Mouse (Mus musculus) frontal cortex, postnatal 14 days (tissue): Measurements from ENCODE around the gene Dusp14.
A peak's percentile ranks its signal among the peaks of the same experiment; 100 is the strongest.

Source experiments
- DNase-seq, 2 experiments: peaks; one replicate each; pipeline ENCODE4 v3.0.0; 2022; ENCODE audit warnings: low spot score in 2 of 2

Gene Dusp14

DNA sequence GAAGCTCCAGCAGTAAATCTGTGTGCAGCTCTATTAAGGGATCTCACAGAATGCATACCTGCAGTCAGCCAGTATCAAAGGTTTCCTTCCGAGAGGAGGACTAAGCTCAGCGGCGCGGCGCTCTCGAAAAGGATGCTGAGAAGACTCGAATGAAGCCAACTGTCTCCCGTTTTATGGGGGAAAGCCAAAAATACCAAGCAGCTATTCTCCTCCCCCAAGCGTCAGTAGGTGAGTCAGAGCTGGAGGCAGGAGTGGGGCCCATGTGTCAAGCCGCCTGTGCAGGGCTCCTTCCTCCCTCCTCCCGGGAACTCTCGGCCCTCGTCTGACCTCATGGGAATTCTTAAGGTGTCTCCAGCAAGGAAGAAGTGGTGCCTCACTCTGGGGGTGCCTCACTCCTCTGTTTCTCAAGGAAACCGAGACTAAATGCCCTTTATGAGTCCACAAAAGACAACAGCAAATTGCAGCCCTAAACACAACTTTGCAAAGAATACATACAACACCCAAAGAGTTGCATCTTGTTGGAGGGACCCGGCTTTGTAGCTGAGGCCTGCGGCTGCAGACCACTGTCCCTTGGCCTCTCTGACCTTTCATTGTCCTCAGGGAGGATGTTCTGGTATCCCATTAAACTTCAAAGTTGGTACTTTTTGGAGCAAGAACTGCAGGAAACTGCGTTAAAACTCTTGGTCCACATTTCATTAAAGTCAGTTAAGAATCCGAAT, 2.0 kb downstream of the Dusp14 start:
- DNase-seq = peak; percentile 46 to 59

DNA sequence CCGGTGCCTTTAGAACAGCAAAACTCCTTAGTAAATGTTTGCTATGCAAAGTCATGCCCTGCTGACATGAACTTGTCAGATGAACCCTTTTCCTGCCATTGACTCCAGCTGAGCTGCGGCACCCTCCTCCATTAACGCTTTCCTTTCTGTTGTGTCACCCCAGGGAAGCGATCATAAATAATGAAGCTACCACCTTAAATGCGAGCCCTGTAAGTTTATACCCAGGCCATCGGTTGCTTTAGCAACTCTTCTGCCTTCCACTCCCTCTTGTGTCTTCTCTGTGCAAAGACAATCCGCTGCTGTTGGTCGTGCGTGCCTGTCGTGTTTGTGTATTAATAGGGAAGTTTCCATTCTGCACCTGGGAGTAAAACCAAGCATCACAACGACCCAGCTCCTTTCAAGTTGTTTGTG, 3.0 kb downstream of the Dusp14 start:
- no peak for DNase-seq

DNA sequence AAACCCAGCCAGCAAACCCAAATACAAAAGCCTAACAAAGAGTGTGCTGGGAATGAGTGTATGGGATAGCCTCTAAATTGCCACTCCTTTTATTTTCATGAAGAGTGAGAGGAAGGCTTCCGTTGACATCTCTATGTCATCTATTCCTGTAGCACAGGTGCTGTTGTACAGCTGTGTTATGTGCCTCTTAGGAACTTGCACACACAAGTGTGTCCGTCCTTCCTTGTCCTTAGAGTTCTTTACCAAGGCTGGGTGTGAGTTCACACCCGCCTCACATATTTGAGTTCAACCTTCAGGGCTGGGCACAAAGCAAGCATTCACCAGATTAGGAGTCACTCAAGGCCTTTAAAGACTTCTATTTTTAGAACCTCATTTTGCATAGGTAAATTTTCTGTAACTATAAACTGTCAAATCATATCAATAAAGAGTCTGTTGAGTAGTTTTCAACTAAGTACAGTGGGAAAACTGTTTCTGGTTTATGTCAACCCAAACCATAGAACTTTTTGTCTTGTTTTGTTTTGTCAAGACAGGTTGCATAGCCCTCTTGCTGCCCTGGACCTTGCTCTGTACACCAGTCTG, 5.3 kb downstream of the Dusp14 start:
- DNase-seq = no peak

DNA sequence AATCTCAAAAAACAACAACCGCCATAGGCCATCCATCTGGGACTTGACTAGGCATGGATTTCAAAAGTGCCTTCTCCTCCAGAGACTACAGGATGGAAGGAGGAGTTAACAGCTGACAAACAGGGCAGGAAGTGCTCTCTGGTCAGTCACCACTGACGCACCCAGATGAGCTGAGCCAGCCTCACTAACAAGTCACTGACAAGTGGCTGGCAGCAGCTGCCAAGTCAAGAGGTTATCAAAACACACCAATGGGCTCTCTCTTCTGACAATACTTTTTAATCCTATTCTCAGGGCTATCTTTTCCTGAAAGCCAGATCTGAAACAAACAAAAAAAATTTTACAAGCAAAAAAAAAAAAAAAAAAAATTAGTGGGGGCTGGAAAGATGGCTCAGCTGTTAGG, 6.3 kb downstream of the Dusp14 start:
- no peak for DNase-seq

DNA sequence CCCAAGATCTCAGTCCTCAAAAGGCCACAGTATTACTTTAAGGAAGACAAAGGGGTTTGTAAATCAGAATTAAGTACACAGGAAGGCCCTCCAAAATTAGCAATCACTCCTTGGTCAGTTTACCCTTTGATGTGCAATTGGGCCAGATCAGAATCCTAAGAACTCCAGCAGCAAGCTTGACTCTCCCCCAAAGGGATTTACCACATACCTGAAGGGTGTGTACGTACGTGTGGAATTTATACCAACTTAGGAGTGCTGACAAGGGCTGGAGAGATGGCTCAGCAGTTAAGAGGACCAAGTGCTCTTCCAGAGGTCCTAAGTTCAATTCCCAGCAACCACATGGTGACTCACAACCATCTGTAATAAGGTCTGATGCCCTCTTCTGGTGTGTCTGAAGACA, 7.2 kb downstream of the Dusp14 start:
- DNase-seq = no peak

DNA sequence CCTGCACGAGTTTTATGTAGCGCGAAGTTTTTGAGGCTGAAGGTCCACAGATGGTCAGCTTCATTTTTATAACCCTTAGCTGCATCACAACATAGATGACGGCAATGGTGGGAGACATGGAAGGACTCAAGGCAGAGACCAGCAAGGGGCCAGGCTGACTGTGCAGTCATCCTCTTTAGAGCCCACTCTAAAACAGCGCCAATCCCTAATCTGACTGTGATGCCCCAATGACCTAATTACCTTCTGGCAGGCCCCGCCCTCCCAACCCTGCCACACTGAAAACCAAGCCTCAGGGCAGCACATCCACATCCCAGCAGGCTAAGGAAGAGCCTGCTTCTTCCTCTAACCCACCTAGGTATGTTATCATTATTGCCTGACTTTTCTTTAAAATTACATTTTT, 8.4 kb downstream of the Dusp14 start:
- no peak for DNase-seq

DNA sequence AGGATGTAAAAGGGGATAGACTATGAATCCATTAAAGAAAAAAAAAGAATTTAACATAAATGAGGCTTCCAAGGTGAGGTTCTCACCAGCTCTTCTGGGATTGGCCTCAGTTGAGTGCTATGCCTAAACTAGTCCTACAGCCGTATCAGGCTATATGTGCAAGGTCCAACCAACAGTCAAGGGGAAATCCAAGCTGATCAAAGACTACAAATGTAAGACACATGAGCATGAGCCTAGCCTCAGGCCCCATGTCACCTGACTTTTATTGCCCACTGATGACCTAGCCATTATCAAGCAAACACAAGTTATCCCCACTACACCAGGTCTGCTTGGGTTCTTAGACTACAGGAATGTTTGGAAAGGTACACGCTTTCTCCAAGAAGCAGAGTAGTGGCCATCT, 9.3 kb downstream of the Dusp14 start:
- no peak for DNase-seq

DNA sequence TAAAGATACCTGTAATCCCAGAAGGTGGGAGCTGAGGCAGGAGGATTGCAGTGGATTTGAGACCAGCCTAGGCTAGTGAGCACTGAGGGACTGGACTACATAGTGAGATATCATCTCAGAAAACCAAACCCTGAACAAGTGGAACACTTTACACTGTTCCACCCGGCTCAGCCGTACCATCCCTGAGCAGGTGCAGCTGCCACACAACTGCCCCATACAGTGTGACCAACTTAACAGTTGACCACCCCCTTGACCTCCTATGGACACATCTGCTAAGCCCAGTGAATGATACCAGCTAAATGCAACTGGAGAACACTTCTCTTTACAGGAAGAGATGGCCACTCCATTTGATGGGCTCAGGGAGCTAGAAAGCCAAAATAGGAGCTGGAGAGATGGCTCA, 11.6 kb downstream of the Dusp14 start:
- no peak for DNase-seq

DNA sequence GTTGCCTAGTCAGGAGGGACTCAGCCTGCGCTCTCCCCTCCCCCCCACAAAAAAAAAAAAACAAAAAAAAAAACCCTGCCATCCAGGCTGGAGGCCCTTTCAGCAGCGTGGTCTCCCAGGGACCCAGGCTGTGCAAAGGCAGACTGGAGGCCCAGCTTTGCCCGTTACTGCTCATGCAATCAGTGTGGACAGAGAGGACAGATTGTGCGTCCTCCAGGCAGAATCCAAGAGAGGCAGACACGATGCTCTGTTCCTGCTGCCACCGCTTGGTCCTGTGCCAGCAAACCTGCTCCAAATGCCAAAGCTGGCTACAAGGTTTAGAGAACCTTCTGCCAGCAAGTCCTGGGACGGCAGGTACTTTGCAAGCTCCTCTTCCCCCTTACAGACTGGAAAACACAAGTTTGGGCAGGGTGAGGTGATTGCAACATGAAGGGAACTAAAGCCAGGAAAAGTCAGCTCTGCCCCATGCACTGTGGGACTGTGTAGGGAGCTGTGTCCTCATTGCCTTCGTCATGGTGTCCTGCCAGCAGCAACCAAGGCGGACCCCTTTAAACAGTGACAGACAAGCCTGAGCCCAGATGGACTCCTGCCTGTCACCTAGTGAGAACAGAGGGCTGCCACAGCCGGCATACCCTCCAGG, 15.4 kb downstream of the Dusp14 start:
- DNase-seq = no peak

DNA sequence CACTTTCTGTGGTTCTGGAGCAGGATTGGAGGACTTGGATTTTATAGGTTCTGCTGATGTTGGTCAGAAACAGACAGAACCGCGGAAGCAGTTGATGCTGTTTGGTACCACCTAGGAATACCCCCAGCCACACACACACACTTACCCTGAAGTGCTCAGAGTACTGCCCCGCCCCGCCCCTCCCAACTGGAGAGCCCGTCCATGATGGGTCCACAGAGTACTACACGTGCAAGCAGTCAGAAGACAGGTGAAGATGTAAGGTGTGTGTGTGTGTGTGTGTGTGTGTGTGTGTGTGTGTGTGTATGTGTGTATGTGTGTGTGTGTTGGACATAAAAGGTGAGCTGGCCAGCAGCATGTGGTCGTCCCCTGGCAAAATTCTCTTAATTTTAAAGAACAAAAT, 16.0 kb downstream of the Dusp14 start:
- no peak for DNase-seq

DNA sequence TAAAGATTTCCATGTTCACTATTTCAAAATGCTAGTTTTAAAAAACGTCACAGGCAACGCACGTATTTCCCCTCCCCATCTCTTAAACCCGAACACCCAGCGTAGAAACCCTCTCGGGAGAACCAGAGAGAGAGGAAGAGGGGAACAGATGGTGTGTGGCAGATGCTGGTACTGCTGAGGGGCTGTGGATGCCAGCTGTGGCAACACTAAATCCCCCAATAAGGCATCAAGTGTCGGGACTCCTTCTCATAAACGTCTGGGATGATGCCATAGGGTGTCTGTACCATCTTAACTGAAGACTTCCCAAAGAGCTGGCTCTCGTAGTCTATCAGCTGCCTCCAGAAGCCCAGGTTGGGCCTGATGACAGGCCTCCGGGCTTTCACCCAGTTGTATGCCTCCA, 20.6 kb downstream of the Dusp14 start:
- no peak for DNase-seq

DNA sequence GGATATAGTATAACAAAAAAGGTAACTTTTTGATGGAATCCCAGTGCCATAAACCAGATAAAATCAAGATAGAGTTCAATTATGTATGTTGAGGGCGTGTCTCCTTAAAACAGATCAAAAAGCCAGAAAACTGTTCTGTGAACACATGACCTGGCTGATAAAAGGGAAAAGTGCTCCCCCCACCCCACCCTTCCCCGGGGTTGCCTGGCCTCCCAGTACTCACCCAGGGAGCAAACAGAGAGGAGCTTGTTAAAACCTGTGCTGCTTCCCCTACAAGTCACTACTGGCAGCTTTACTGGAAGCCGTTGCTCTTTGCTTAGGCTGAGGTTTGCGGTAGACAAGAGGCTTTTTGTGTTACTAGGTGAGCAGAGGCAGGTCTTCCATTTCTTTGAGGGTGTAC, 21.8 kb downstream of the Dusp14 start:
- DNase-seq = no peak

DNA sequence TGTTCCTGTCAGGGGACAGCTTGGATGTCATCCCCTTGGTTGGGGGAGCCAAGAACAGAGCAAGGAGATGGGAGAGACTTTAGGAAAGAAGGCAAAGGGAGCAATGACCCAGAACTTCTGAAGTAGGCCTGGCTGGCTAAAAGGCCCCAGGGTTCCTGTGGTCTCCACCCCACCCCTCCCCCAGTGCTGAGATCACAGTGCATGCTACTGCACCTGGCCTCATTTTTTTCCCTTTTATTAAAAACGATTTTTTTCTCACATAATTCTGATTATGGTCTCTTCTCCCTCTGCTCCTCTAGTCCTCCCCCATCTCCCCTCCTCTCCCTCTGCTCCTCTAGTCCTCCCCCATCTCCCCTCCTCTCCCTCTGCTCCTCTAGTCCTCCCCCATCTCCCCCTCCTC, 24.1 kb downstream of the Dusp14 start:
- DNase-seq = no peak

DNA sequence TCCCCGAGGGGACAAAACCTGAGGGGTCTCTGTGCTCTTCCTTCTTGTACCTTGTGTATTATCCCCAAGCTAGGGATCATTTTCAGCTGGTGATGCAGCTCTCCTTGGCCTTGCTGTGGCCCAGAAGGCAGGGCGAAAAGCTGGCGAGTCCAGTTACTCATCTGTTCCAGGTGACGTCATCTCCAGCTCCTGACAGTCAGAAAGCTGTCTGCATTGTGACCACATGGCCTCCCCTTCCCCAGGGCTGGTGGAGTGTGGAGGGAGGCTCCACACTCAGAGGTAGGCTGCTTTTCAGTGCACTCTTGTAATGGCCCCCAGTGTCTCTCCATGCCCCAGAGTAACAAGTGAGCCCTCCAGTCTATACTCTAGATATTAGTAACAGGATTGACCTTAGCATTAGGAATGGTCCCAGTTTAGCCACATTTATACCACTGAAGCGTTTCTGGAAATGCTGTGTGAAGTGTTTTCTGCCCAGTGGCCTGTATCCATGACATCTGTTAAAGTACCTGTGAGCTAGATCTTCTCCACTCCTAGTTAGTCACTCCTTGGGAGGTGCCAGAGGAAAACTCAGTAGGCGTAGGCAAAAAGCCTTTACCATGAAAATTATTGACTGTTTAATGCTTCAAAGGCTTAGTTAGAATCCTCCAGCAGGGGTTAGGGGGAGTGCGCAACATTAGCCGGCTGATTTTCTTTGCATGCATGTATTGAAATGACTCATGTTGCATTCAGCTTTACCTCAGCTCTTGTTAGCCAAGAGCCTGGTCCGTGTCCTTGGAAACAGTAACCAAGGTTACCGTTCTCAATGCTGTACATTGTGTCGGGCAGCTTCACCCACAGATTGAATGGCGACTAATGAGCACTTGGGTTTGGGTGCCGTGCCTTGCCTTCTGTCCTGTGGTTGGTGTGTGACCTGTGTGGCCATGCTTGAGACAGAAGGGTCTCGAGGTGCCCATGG, 26.0 kb downstream of the Dusp14 start:
- peak; percentile 55 to 62 for DNase-seq

DNA sequence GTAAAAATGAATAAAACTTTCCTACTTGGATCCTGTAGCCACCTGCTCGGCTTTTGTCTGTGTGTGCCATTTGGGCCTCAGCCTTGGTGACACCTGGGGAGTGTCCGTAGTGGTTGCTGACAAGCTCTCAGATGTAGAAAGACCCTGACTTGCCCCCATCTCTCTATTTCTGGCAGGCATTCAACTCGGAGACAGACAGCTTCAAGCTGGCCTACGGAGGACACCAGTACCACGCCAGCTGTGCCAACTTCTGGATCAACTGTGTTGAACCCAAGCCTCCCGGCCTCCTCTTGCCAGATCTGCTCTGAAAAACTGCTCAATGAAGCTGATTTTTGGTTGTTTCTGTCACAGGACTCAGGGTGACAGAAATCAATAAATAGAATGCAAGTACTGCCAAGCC, 28.4 kb downstream of the Dusp14 start:
- no peak for DNase-seq

DNA sequence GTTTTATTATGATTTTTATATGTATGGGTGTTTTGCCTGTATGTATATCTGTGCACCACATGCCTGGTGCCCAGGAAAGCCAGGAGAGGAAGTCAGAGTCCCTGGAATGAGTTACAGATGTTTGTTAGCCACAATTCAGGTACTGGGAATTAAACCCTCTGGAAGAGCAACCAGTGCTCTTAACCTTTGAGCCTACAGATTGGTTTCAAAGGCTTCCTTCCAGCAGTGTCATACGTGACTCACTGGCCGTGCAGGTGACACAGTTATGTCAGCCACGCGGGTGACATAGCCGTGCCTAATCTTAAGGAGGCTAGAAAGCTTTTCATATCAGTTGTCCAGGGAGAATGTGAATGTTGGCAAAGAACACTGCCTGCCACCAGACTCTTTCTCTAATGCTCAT, 35.4 kb downstream of the Dusp14 start:
- DNase-seq = no peak

DNA sequence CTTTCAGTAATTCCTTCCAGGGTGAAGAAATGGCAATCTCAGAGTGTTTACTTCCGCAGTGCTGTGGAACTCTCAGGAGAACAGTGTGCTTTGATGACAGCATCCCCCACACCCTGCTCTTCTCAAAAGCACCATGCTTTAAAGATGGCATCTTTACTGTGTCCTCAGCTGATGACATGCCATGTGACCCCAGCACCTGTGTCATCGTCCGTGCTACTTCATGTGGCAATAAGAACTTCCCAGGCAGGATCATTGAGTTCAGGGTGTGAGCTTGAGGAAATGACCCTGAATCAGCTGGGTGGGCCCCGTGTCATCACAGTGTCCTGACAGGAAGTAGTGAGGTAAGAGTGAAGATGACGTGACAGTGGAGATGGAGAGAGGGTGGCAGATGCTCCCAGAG, 36.5 kb downstream of the Dusp14 start:
- DNase-seq = no peak

DNA sequence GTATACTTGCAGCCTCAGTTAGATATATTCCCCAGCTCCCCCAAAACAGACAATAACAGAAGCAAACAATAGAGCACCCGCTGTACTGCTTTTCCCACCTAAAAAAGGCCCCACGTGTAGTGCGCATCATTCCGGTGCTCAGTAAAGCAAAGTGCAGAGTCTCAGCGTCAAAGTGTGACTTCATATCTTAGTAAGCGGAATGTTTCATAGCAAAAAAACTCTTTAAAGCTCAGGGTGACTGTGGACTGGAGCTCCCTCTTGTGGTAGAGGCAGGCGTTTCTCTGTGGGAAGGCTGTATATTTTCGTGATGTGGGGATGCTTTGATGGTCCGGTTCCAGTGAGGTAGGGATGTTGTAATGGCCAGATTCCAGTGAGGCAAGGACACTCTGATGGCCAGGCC, 37.1 kb downstream of the Dusp14 start:
- peak in 1 of 2 experiments; percentile 45 for DNase-seq

DNA sequence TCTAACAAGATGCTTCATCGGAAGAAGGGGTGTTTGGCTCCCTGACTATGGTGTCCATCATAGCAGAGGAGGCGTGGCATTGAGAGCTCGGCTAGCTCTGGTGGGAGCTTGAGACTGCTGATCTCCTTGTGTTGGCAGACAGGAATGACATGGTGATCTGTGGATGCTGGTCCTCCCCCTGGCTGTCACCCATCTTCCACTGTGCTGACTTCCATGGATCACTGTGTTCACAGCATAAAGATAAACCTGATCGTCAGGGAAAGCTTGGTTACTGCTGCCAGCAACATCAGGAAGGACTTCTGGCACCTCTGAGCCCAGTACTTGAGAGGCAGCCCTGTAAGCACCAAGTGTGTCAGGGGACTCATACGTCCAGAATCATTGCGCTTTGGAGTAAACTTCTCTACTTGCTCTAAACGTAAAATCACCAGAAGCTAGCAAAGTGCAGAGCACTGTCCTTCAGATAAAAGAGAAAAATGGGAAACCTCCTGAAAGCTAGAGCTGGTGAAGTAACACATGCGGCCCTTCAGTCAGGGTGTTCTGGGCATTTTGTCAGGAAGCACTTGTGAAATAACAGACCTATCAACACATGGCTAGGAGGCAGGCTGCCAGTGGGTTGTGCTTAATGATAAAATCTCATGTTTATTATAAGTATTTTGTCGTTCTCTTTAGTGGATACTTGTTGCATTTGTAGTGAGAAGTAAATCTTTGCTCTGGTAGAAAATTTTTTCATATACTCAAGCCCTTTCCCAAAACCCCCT, 40.6 kb downstream of the Dusp14 start:
- DNase-seq = no peak

DNA sequence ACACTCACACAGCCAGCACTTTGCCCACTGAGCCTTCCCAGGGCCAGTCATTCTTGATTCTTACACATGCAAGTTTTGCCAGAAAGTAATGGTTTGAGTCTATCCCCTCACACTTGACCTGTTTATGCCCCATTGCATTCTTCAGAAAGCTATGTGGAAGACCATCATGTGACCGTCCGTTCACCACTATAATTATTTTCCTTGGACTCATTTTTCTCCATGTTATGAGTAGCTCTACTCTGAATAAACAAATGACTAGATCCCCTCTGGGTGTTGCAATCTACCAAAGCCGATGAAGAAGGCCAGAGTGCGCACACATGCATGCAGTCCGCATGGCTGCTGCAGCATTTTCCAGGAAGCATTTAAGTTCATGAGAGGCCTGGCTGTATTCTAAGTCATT, 41.8 kb downstream of the Dusp14 start:
- no peak for DNase-seq

DNA sequence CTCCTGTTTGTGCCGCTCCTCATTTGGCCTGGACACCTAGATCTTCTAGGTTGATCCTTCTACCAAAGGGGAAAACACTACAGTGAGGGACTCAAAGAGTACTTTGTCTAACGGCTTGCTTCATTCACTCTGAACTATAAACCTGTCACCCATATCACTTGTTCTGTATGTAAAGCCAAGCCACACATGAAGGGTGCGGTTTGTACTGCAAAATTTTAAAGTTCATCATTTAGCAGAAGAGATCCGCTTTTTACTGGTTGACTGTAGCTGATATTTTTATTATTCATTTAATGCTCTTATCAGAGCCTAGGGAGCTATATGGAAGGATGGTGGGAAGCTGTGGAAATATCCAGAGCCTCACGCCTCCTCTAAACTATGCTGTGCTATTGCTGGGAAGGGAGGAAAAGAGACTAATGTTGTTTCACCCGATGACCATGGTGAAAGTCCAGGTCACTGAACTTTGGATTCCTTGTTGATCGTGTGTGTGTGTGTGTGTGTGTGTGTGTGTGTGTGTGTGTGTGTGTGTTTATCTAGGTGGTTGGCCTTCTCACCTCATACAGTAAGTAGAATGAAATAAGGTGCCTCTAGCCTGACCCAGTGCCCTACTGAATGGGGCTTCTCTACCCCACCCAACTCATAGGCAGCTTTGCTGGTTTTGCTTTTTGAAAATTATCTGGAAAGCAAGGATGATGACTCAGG, 52.1 kb downstream of the Dusp14 start:
- DNase-seq = no peak
